Comparison of ENCODE assay signal across 32 mouse cellular contexts in the genomic region with DNA sequence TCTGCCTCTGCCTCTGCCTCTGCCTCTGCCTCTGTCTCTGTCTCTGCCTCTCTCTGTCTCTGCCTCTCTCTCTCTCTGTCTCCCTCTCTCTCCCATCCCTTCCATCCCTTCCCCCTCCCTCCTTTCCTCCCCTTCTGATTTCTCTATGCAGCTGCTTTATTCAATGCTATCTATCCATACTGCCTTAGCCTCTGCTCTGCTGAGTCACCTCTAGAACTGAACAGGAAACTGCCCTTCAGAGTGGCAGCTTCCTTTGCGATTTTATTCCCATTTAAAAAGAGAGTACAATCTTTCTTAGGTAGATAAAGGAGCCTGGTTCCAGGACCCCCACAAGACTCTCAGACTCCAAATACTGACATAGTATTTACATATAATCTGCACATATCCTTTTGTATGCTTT. TPM values are rescaled to one million over a fixed set of nuclear protein-coding genes. Genes with fewer than 3 reads are reported as not detected.
DNase-seq lines count a peak whose midpoint lies in the region; ATAC-seq and TF ChIP-seq lines count a peak whose summit lies in the region.
"Had no signal": no experiment of that assay in that cellular context is flagged by ENCODE, and none has a peak within 500 bp of the region (broad histone marks: within the 10 kb centered on the region; RNA-seq: fewer than 3 reads in every experiment).

No protein-coding gene starts in this region.

- H3K4me2 ChIP-seq in forebrain, embryonic 16.5 days (ENCODE audit: low read length): no peak overlapping the region
- no peak overlapping the region for H3K4me2 ChIP-seq in forebrain, embryonic 13.5 days
- H3K4me2 ChIP-seq: embryonic facial prominence, embryonic 13.5 days; heart, embryonic 12.5 days; heart, embryonic 15.5 days; hindbrain, embryonic 14.5 days had no signal

- no peak overlapping the region for H3K9ac ChIP-seq in forebrain, embryonic 16.5 days (replicated peaks; ENCODE audit: low read depth, low read length)
- no peak overlapping the region for H3K9ac ChIP-seq in forebrain, embryonic 13.5 days
- H3K9ac ChIP-seq: embryonic facial prominence, embryonic 13.5 days; heart, embryonic 12.5 days; heart, embryonic 15.5 days; hindbrain, embryonic 14.5 days had no signal

- peaks cover 34% of the 10 kb centered on the region for H3K4me1 ChIP-seq in forebrain, embryonic 16.5 days (replicated peaks; ENCODE audit: control insufficient read depth, insufficient read depth, low read length)
- H3K4me1 ChIP-seq in forebrain, embryonic 13.5 days: peaks cover 33% of the 10 kb centered on the region

- no peak overlapping the region for H3K4me3 ChIP-seq in forebrain, embryonic 16.5 days (replicated peaks; ENCODE audit: low read length)
- no peak overlapping the region for H3K4me3 ChIP-seq in forebrain, embryonic 13.5 days
- no peak overlapping the region for H3K4me3 ChIP-seq in layer of hippocampus, adult 2 months
- H3K4me3 ChIP-seq: embryonic facial prominence, embryonic 10.5 days; embryonic facial prominence, embryonic 13.5 days; erythroblast, embryonic 14.5 days; heart, embryonic 12.5 days; heart, embryonic 15.5 days had no signal

- H3K27ac ChIP-seq in forebrain, embryonic 16.5 days (ENCODE audit: low read length): peak overlapping the region; percentile 42; the same call in 1 of the 2 replicates
- H3K27ac ChIP-seq in forebrain, embryonic 13.5 days: no peak overlapping the region
- 0 out of 2 replicates have a peak overlapping the region, but pooled peaks have one; percentile 28 for H3K27ac ChIP-seq in layer of hippocampus, adult 2 months
- H3K27ac ChIP-seq: embryonic facial prominence, embryonic 10.5 days; embryonic facial prominence, embryonic 13.5 days; heart, embryonic 15.5 days; hindbrain, embryonic 14.5 days; hindbrain, postnatal 0 days had no signal

- DNase-seq in layer of hippocampus, adult 2 months (ENCODE audit: low spot score in 2 of 2): no peak
- DNase-seq in layer of hippocampus, postnatal 25 days (ENCODE audit: extremely low spot score in 1 of 2, low spot score in 1 of 2): no peak
- DNase-seq in gastrocnemius, adult 8-10 months (ENCODE audit: low spot score in 2 of 2): no peak
- DNase-seq: adrenal gland, adult 2 months; adrenal gland, postnatal 14 days; B cell, adult 2 months; cerebellum, adult 11 months; cerebellum, adult 2 months; cerebellum, adult 9-11 months; cerebellum, postnatal 25 days; embryo, embryonic 11 days; gastrocnemius, postnatal 10 days; gastrocnemius, postnatal 36 days; heart, postnatal 10 days; heart, postnatal 36 days; kidney, adult 18-20 months had no signal

- WGBS in forebrain, embryonic 16.5 days: 93% methylated on average over 1 of the region's 1 CpGs
- WGBS in forebrain, embryonic 13.5 days: 87% methylated on average over 1 of the region's 1 CpGs

- ATAC-seq in forebrain, embryonic 16.5 days: no peak
- no peak for ATAC-seq in forebrain, embryonic 13.5 days
- ATAC-seq in common myeloid progenitor, adult 5-6 weeks (replicated peaks; ENCODE audit: low read depth, poor library complexity, severe bottlenecking): peak; percentile 77
- ATAC-seq: hindbrain, postnatal 0 days; inflammation-experienced regulatory T-cells, adult 6 months; intestine, embryonic 16.5 days had no signal

- no peaks in the 10 kb centered on the region for H3K9me3 ChIP-seq in forebrain, embryonic 16.5 days (ENCODE audit: control insufficient read depth, low read length)
- H3K9me3 ChIP-seq in forebrain, embryonic 13.5 days (replicated peaks): no peaks in the 10 kb centered on the region
- H3K9me3 ChIP-seq: embryonic facial prominence, embryonic 10.5 days; embryonic facial prominence, embryonic 13.5 days; heart, embryonic 12.5 days; heart, embryonic 15.5 days had no signal

- H3K27me3 ChIP-seq in forebrain, embryonic 16.5 days (replicated peaks; ENCODE audit: control insufficient read depth, insufficient read depth, low read length): no peaks in the 10 kb centered on the region
- H3K27me3 ChIP-seq in forebrain, embryonic 13.5 days: no peaks in the 10 kb centered on the region
- H3K27me3 ChIP-seq: CH12.LX; embryonic facial prominence, embryonic 13.5 days; heart, embryonic 12.5 days; heart, embryonic 15.5 days had no signal

- H3K36me3 ChIP-seq in forebrain, embryonic 16.5 days (ENCODE audit: control insufficient read depth, insufficient read depth): no peaks in the 10 kb centered on the region
- H3K36me3 ChIP-seq in forebrain, embryonic 13.5 days (ENCODE audit: poor library complexity, severe bottlenecking): no peaks in the 10 kb centered on the region
- H3K36me3 ChIP-seq: embryonic facial prominence, embryonic 10.5 days; embryonic facial prominence, embryonic 13.5 days; heart, embryonic 12.5 days; heart, embryonic 15.5 days had no signal

- no peak for TF ChIP-seq CTCF in layer of hippocampus, adult 2 months (conservative IDR thresholded peaks at IDR 0.05)

RNA-seq across cellular contexts. Expression of a gene that starts 47.1 kb away (rescaled TPM):
- 2.9 and 3.1 TPM in 2 replicates for polyA plus RNA-seq in forebrain, embryonic 16.5 days (2015; fragmentation: Nextera tagmentation; extraction: Ambion mirVana)
- polyA plus RNA-seq in forebrain, embryonic 13.5 days (2015; fragmentation: Nextera tagmentation; extraction: Ambion mirVana): 0.50 and 0.92 TPM in 2 replicates
- 1 to 10 TPM in 1 of 2 experiments, under 1 TPM in 1; 1.00 to 1.0 TPM for total RNA-seq in layer of hippocampus, adult 2 months (2021)
- total RNA-seq in layer of hippocampus, postnatal 25 days (2021): 1 to 10 TPM; 1.5 to 1.6 TPM
- not detected in 2 replicates for total RNA-seq in common myeloid progenitor, adult 5-6 weeks (2017)
- not detected for total RNA-seq in gastrocnemius, adult 8-10 months (2022)
- total RNA-seq: adrenal gland, postnatal 4 days; gastrocnemius, postnatal 10 days; gastrocnemius, postnatal 36 days; granulocyte monocyte progenitor cell, adult 5-6 weeks; heart, postnatal 10 days; heart, postnatal 36 days; hindbrain, postnatal 0 days; MEL had no signal
- polyA plus RNA-seq: adrenal gland, adult 2 months; cerebellum, adult 2 months; embryonic facial prominence, embryonic 10.5 days; erythroblast, embryonic 14.5 days; heart, embryonic 12.5 days; heart, embryonic 15.5 days; hindbrain, embryonic 14.5 days; inflammation-experienced regulatory T-cells, adult 6 months; intestine, embryonic 16.5 days had no signal
